Mouse (Mus musculus): ENCODE data around the gene Naa38. TPM values are rescaled to one million over a fixed set of nuclear protein-coding genes. Genes with fewer than 3 reads are reported as not detected.

The Naa38 gene
- total RNA-seq, 2 experiments from 2014 or later = 84.2 to 85.7 TPM

GRCm38 (mm10) chr11:69409378-69410044 is 14.2 kb downstream of the Naa38 start:
- DNase-seq (ENCODE audit: extremely low spot score in 1 of 2, low spot score in 2 of 2) = peak; percentile 77 to 95
- intact Hi-C loops (cut with DNase I) = loop anchor here (10.0 kb wide), 1 partner anchor 315 kb away; the partner anchor contains the start of gene Per1

GRCm38 (mm10) chr11:69410045-69410309 is 14.7 kb downstream of the Naa38 start:
- intact Hi-C loops (cut with DNase I) = loop anchor here (10.0 kb wide), 1 partner anchor 315 kb away; the partner anchor contains the start of gene Per1
- DNase-seq (ENCODE audit: extremely low spot score in 1 of 2, low spot score in 2 of 2) = no peak

- intact Hi-C loops (cut with DNase I) = loop anchor here (10.0 kb wide), 1 partner anchor 316 kb away; the partner anchor contains the start of gene Per1
- peak in 1 of 2 experiments; percentile 82 for DNase-seq (ENCODE audit: extremely low spot score in 1 of 2, low spot score in 2 of 2)
These were observed 15.2 kb downstream of the Naa38 start for GRCm38 (mm10) chr11:69410310-69411072.

- intact Hi-C loops (cut with DNase I) = loop anchor here (10.0 kb wide), 1 partner anchor 316 kb away; the partner anchor contains the start of gene Per1
These were observed 15.8 kb downstream of the Naa38 start for GRCm38 (mm10) chr11:69411073-69411535.

GRCm38 (mm10) chr11:69411538-69412203 is 16.4 kb downstream of the Naa38 start:
- DNase-seq (ENCODE audit: extremely low spot score in 1 of 2, low spot score in 2 of 2) = peak in 1 of 2 experiments; percentile 86
- intact Hi-C loops (cut with DNase I) = loop anchor here (10.0 kb wide), 1 partner anchor 317 kb away; the partner anchor contains the start of gene Per1

More at GRCm38 (mm10) chr11:69411073-69411535, 15.8 kb downstream of the Naa38 start:
- DNase-seq (ENCODE audit: extremely low spot score in 1 of 2, low spot score in 2 of 2) = peak; percentile 92 to 99

- intact Hi-C loops (cut with DNase I) = loop anchor here (10.0 kb wide), 1 partner anchor 318 kb away; the partner anchor contains the start of gene Per1
These were observed 17.3 kb downstream of the Naa38 start for GRCm38 (mm10) chr11:69412548-69412947.

GRCm38 (mm10) chr11:69413221-69414181 is 18.2 kb downstream of the Naa38 start, which contains the start of gene Kdm6b:
Gene Kdm6b, minus strand, starts transcription at chr11:69413675.
- intact Hi-C loops (cut with DNase I) = loop anchor here (10.0 kb wide), 1 partner anchor 319 kb away; the partner anchor contains the start of gene Per1

More at GRCm38 (mm10) chr11:69412548-69412947, 17.3 kb downstream of the Naa38 start:
- DNase-seq (ENCODE audit: extremely low spot score in 1 of 2, low spot score in 2 of 2) = no peak

GRCm38 (mm10) chr11:69414421-69415326 is 19.4 kb downstream of the Naa38 start:
- intact Hi-C loops (cut with DNase I) = loop anchor here (10.0 kb wide), 1 partner anchor 320 kb away; the partner anchor contains the start of gene Per1
- peak in 1 of 2 experiments; percentile 28 for DNase-seq (ENCODE audit: extremely low spot score in 1 of 2, low spot score in 2 of 2)

More at GRCm38 (mm10) chr11:69413221-69414181, 18.2 kb downstream of the Naa38 start, which contains the start of gene Kdm6b:
- peak; percentile 65 to 66 for DNase-seq (ENCODE audit: extremely low spot score in 1 of 2, low spot score in 2 of 2)

GRCm38 (mm10) chr11:69415327-69415667 is 20.0 kb downstream of the Naa38 start:
- peak; percentile 69 to 76 for DNase-seq (ENCODE audit: extremely low spot score in 1 of 2, low spot score in 2 of 2)
- intact Hi-C loops (cut with DNase I) = loop anchor here (10.0 kb wide), 1 partner anchor 320 kb away; the partner anchor contains the start of gene Per1

GRCm38 (mm10) chr11:69415668-69416451 is 20.6 kb downstream of the Naa38 start:
- intact Hi-C loops (cut with DNase I) = loop anchor here (10.0 kb wide), 1 partner anchor 321 kb away; the partner anchor contains the start of gene Per1
- DNase-seq (ENCODE audit: extremely low spot score in 1 of 2, low spot score in 2 of 2) = peak in 1 of 2 experiments; percentile 82

GRCm38 (mm10) chr11:69416509-69416908 is 21.2 kb downstream of the Naa38 start:
- intact Hi-C loops (cut with DNase I) = loop anchor here (10.0 kb wide), 1 partner anchor 322 kb away; the partner anchor contains the start of gene Per1
- no peak for DNase-seq (ENCODE audit: extremely low spot score in 1 of 2, low spot score in 2 of 2)

GRCm38 (mm10) chr11:69416921-69417448 is 21.7 kb downstream of the Naa38 start:
- DNase-seq (ENCODE audit: extremely low spot score in 1 of 2, low spot score in 2 of 2) = no peak
- intact Hi-C loops (cut with DNase I) = loop anchor here (10.0 kb wide), 1 partner anchor 322 kb away; the partner anchor contains the start of gene Per1

GRCm38 (mm10) chr11:69417449-69418384 is 22.4 kb downstream of the Naa38 start:
- DNase-seq (ENCODE audit: extremely low spot score in 1 of 2, low spot score in 2 of 2) = peak; percentile 93 to 98
- intact Hi-C loops (cut with DNase I) = loop anchor here (10.0 kb wide), 1 partner anchor 323 kb away; the partner anchor contains the start of gene Per1

Data from left cerebral cortex, postnatal 10 days (tissue).